ENCODE assay signal across 7 mouse cellular contexts in the genomic region with DNA sequence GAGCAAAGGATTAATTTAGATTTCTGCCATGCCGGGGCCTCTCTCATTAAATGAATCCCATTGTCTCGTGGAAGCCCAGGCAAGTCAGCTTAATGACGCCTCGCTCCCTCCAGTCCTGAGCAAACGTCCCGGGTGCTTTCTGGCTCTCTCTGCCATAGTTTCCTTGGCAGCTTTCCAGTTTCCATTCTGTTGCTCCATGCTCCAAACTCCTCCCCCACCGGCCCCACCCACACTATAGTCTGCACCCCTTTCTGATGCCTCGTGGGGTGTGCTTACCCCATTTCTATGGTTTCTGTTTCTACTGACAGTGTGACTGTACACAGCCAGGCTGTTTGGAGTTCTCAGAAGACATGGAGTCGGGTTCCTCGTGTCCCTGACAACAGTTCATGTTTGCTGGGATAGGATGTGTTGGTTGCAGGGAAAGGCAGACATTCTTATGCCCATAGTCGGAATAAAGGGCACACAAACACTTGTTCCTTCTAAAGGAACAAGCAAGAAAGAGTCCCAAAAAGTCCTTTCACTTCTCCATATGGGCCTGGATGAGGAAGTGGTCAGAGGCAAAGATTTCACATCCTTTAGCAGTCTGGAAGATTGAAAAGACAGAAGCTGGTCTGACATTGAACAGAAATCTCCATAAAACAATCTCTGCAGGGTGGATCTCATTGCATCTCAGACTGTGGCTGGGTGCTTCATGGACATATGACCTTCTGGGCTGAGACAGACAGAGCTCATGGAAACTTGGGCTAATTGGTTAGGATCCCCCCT. TPM values are rescaled to one million over a fixed set of nuclear protein-coding genes. Genes with fewer than 3 reads are reported as not detected.
DNase-seq lines count a peak whose midpoint lies in the region; ATAC-seq and TF ChIP-seq lines count a peak whose summit lies in the region.

No protein-coding gene starts in this region.

- H3K27ac ChIP-seq in gastrocnemius, adult 2 months: peak overlapping the region; percentile 85
- H3K27ac ChIP-seq in hindbrain, embryonic 13.5 days: peak overlapping the region; percentile 68
- peak overlapping the region; percentile 88 for H3K27ac ChIP-seq in stomach, embryonic 15.5 days

- peak; percentile 57 to 83 for DNase-seq in adrenal gland, adult (ENCODE audit: inconsistent age in 2 of 2, low spot score in 1 of 2)
- DNase-seq in gastrocnemius, adult 2 months: peak; percentile 79
- peak; percentile 37 to 52 for DNase-seq in layer of hippocampus, postnatal 10 days (ENCODE audit: low spot score in 2 of 2)
- peak; percentile 85 to 87 for DNase-seq in lung, postnatal 4 days

- no peaks in the 10 kb centered on the region for H3K36me3 ChIP-seq in E14TG2a.4 (ENCODE audit: insufficient read depth, low read length)
- H3K36me3 ChIP-seq in hindbrain, embryonic 13.5 days: no peaks in the 10 kb centered on the region
- H3K36me3 ChIP-seq in stomach, embryonic 15.5 days: no peaks in the 10 kb centered on the region

- peak overlapping the region; percentile 51 for H3K4me3 ChIP-seq in E14TG2a.4 (replicated peaks; ENCODE audit: low read length)
- peak overlapping the region; percentile 39 for H3K4me3 ChIP-seq in gastrocnemius, adult 2 months
- no peak overlapping the region for H3K4me3 ChIP-seq in hindbrain, embryonic 13.5 days
- no peak overlapping the region for H3K4me3 ChIP-seq in stomach, embryonic 15.5 days (replicated peaks)

- no peaks in the 10 kb centered on the region for H3K9me3 ChIP-seq in E14TG2a.4 (ENCODE audit: low read length)
- no peaks in the 10 kb centered on the region for H3K9me3 ChIP-seq in hindbrain, embryonic 13.5 days
- H3K9me3 ChIP-seq in stomach, embryonic 15.5 days: no peaks in the 10 kb centered on the region

- ATAC-seq in hindbrain, embryonic 13.5 days (ENCODE audit: low FRiP score): no peak
- peak; percentile 72 for ATAC-seq in stomach, embryonic 15.5 days (ENCODE audit: insufficient read depth, low FRiP score, low read depth)

- no peak for TF ChIP-seq CTCF in E14TG2a.4 (conservative IDR thresholded peaks at IDR 0.05; ENCODE audit: low read length)
- TF ChIP-seq CTCF in gastrocnemius, adult 2 months (IDR thresholded peaks at IDR 0.05): no peak

- H3K27me3 ChIP-seq in E14TG2a.4 (ENCODE audit: insufficient read depth, low read length): no peaks in the 10 kb centered on the region
- peaks cover 36% of the 10 kb centered on the region for H3K27me3 ChIP-seq in hindbrain, embryonic 13.5 days
- no peaks in the 10 kb centered on the region for H3K27me3 ChIP-seq in stomach, embryonic 15.5 days (replicated peaks)

- WGBS in hindbrain, embryonic 13.5 days: 23% methylated on average over 11 of the region's 11 CpGs
- WGBS in stomach, embryonic 15.5 days: 17% methylated on average over 11 of the region's 11 CpGs

- H3K4me2 ChIP-seq in hindbrain, embryonic 13.5 days: no peak overlapping the region
- no peak overlapping the region; the same call in 1 of the 2 replicates for H3K4me2 ChIP-seq in stomach, embryonic 15.5 days

- no peak overlapping the region for H3K9ac ChIP-seq in hindbrain, embryonic 13.5 days
- H3K9ac ChIP-seq in stomach, embryonic 15.5 days: no peak overlapping the region

- intact Hi-C loops in gastrocnemius, adult 2 months (cut with DNase I): no loop called here

- peaks cover 88% of the 10 kb centered on the region for H3K4me1 ChIP-seq in E14TG2a.4 (replicated peaks; ENCODE audit: low read depth, low read length)
- peaks cover 35% of the 10 kb centered on the region for H3K4me1 ChIP-seq in hindbrain, embryonic 13.5 days (replicated peaks)
- peaks cover 26% of the 10 kb centered on the region for H3K4me1 ChIP-seq in stomach, embryonic 15.5 days

RNA-seq across cellular contexts. Expression of gene Sulf2, which starts 25.5 kb away (rescaled TPM):
- total RNA-seq in gastrocnemius, adult 2 months (2021): 10 to 100 TPM in 1 of 2 experiments, 1 to 10 TPM in 1; 5.9 to 12.2 TPM
- 88.6 and 113 TPM in 2 replicates for polyA plus RNA-seq in hindbrain, embryonic 13.5 days (2015; fragmentation: Nextera tagmentation; extraction: Ambion mirVana)
- total RNA-seq in layer of hippocampus, postnatal 10 days (2021): 100 to 1,000 TPM; 192 to 224 TPM
- polyA plus RNA-seq in stomach, embryonic 15.5 days (2015; fragmentation: Nextera tagmentation; extraction: Ambion mirVana): 121 and 140 TPM in 2 replicates

Comparison
In these comparisons a context has a peak if more than half of its experiments do, and no peak if none do; other contexts are left out.
1. H3K4me3 ChIP-seq: peak in E14TG2a.4 (single experiment) and gastrocnemius, adult 2 months (single experiment); none in hindbrain, embryonic 13.5 days (single experiment) and stomach, embryonic 15.5 days (single experiment).
2. RNA of gene Sulf2, which starts 25.5 kb away (total RNA-seq): 192 to 224 TPM in layer of hippocampus, postnatal 10 days; 5.9 to 12.2 TPM in gastrocnemius, adult 2 months; every median in the first group is over 10 times any median in the second.
3. Peak in every context shown above with its lines, with median percentiles within 50 percentile points of each other: DNase-seq and H3K27ac ChIP-seq.